Mouse (Mus musculus) bone marrow macrophage, adult 2 months (primary cell): ENCODE data around the gene Lca5l.

ENCODE experiments used
- CTCF ChIP-seq: IDR thresholded peaks from 2 replicates; pipeline ENCODE4 v1.5.1; 2012; ENCODE audit warnings: low read depth, mild to moderate bottlenecking, low read length, moderate library complexity
- POLR2A ChIP-seq: IDR thresholded peaks from 2 replicates; pipeline ENCODE4 v1.6.1; 2012; ENCODE audit warnings: mild to moderate bottlenecking, low read depth, low read length, borderline replicate concordance

DNA sequence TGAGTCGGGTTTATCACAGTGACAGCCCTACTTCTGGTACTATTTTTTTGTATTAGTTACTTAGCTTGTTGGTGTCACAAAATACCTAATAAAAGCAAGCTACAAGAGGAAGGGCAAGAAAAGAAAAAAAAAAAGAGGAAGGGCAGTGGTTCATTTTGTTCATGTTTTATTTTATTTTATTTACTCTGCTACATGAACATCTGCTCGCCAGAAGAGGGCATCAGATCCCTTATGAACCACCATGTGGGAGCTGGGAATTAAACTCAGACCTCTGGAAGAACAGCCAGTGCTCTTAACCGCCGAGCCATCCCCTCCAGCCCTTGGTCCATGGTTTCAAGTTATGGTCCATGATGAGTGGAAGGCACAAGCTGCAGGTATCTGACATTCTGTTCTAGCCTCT lies 77.3 kb downstream of the Lca5l start:
- TF ChIP-seq POLR2A (no peak), CTCF (no peak)
